Mouse (Mus musculus) testis, adult 2 months (tissue): ENCODE results near the gene Sertad3.

Experiments used
- CTCF ChIP-seq: fragments of 200-500 bp; IDR thresholded peaks from 2 replicates; pipeline ENCODE4 v1.5.1; 2012; ENCODE audit warnings: low read depth, mild to moderate bottlenecking, inconsistent platforms, low read length, moderate library complexity; ENCODE audit not compliant: control insufficient read depth, insufficient read depth, insufficient replicate concordance
- POLR2A ChIP-seq: fragments of 200-500 bp; IDR thresholded peaks from 2 replicates; pipeline ENCODE4 v1.6.1; 2012; ENCODE audit warnings: low read depth, mild to moderate bottlenecking, inconsistent platforms, low read length, moderate library complexity; ENCODE audit not compliant: control insufficient read depth

GRCm38 (mm10) chr7:27480927-27481626, 7.5 kb downstream of the Sertad3 start:
- TF ChIP-seq CTCF = no peak
- no peak for TF ChIP-seq POLR2A
